Mouse (Mus musculus): Measurements from ENCODE around the gene Grin2d. TPM values are rescaled to one million over a fixed set of nuclear protein-coding genes. Genes with fewer than 3 reads are reported as not detected.

Grin2d gene
- polyA plus RNA-seq, 1 experiment = 2.1 TPM

GRCm38 (mm10) chr7:45919083-45919671 is 41.0 kb upstream of the Grin2d start:
- H3K4me1 ChIP-seq (ENCODE audit: control insufficient read depth, insufficient read depth, low read length) = peaks cover 9% of the 10 kb centered on the region; the same call in 1 of the 2 replicates
- no peak overlapping the region for H3K27ac ChIP-seq (ENCODE audit: insufficient read depth, low read length)
- H3K4me3 ChIP-seq (ENCODE audit: insufficient read depth, low read length) = 0 out of 2 replicates have a peak overlapping the region, but pooled peaks have one; percentile 53
- TF ChIP-seq POLR2A (IDR thresholded peaks at IDR 0.05; ENCODE audit: low read depth, low read length) (no peak), CTCF (IDR thresholded peaks at IDR 0.05; ENCODE audit: borderline replicate concordance, insufficient read depth, low read length) (peak; percentile 70; the same call in 1 of the 2 replicates)

- Histone ChIP-seq H3K4me1 (ENCODE audit: control insufficient read depth, insufficient read depth, low read length) (peaks cover 9% of the 10 kb centered on the region; the same call in 1 of the 2 replicates), H3K27ac (ENCODE audit: insufficient read depth, low read length) (no peak overlapping the region), H3K4me3 (ENCODE audit: insufficient read depth, low read length) (no peak overlapping the region)
- TF ChIP-seq POLR2A (IDR thresholded peaks at IDR 0.05; ENCODE audit: low read depth, low read length) (no peak), CTCF (IDR thresholded peaks at IDR 0.05; ENCODE audit: borderline replicate concordance, insufficient read depth, low read length) (no peak)
Measured at GRCm38 (mm10) chr7:45917926-45918325, 39.7 kb upstream of the Grin2d start.

GRCm38 (mm10) chr7:45917004-45917704 is 39.0 kb upstream of the Grin2d start:
- no peak overlapping the region for H3K4me3 ChIP-seq (ENCODE audit: insufficient read depth, low read length)
- peak overlapping the region; percentile 39 for H3K27ac ChIP-seq (ENCODE audit: insufficient read depth, low read length)
- H3K4me1 ChIP-seq (ENCODE audit: control insufficient read depth, insufficient read depth, low read length) = peaks cover 6% of the 10 kb centered on the region; the same call in 1 of the 2 replicates
- TF ChIP-seq POLR2A (IDR thresholded peaks at IDR 0.05; ENCODE audit: low read depth, low read length) = no peak

DNA sequence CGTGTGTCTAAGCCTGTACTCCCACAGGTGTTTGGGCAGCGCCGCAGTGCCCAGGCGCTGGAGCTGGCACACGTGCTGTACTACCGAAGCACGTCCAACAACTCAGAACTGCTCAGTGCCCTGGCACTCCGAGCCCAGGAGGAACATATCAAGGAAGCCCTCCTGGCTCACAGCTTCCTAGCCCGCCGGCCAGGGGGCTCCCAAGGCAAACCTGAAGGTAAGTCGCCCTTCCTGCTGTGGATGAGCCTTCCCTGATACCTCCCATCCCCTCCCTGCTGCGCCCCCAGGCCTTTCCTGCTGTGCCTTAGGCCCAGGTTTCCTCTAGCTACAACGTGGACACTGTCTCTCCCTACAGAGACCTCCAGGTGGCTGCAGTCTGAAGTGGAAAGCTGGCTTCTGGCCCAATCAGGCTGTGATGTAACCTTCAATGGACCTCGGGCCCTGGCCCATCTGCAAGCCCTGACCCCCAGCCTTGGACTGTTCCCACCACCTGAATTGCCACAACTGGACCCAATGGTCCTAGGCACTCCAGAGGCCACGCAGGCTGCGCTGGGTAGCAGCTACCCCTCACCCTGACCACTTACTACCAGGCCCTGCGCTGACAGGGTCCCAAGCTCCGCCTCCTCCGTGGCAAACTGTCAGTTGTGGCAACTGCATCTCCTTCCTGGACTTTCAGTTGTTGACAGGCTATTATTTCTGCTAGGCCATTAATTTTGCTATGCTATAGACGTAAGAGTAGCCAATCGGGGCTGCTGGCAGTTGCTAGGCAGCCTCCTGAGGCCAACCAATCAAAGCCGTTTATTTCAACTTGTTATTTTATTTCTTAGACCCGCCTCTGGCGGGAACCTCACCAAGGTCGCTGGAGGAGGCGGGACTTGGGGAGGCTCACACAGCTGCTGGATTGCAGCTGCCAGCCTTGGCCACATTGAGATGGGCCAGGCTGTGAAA is 38.2 kb upstream of the Grin2d start:
- no peak overlapping the region; the same call in 1 of the 2 replicates for H3K27ac ChIP-seq (ENCODE audit: insufficient read depth, low read length)
- 0 out of 2 replicates have a peak, but pooled peaks cover 5% of the 10 kb centered on the region for H3K4me1 ChIP-seq (ENCODE audit: control insufficient read depth, insufficient read depth, low read length)
- no peak overlapping the region for H3K4me3 ChIP-seq (ENCODE audit: insufficient read depth, low read length)
- TF ChIP-seq CTCF (IDR thresholded peaks at IDR 0.05; ENCODE audit: borderline replicate concordance, insufficient read depth, low read length) (no peak), POLR2A (IDR thresholded peaks at IDR 0.05; ENCODE audit: low read depth, low read length) (peak; percentile 52)

DNA sequence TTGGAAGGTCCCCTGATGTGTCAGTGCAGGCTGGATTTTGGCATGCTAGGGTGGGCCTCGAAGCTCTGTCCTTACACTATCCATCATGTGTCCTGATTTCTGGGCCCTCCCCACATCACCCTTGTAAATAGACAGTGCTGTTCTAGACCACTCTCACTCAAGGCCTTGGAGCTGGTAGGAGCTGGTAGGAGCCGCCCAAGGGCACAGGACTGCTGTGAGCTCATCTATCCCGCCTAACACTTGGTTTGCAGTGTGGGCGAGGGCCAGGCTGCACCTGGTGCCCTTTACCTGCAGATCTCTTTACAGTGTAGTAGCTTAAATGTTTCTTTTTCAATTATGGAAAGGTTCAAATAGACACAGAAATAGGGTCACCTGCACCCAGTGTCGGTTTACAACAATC is 36.8 kb upstream of the Grin2d start:
- 0 out of 2 replicates have a peak, but pooled peaks cover 5% of the 10 kb centered on the region for H3K4me1 ChIP-seq (ENCODE audit: control insufficient read depth, insufficient read depth, low read length)
- no peak overlapping the region for H3K27ac ChIP-seq (ENCODE audit: insufficient read depth, low read length)
- H3K4me3 ChIP-seq (ENCODE audit: insufficient read depth, low read length) = no peak overlapping the region
- TF ChIP-seq POLR2A (IDR thresholded peaks at IDR 0.05; ENCODE audit: low read depth, low read length) = no peak
- TF ChIP-seq CTCF (IDR thresholded peaks at IDR 0.05; ENCODE audit: borderline replicate concordance, insufficient read depth, low read length) = no peak

GRCm38 (mm10) chr7:45914067-45914466 is 35.9 kb upstream of the Grin2d start:
- Histone ChIP-seq H3K4me3 (ENCODE audit: insufficient read depth, low read length) (no peak overlapping the region), H3K27ac (ENCODE audit: insufficient read depth, low read length) (no peak overlapping the region), H3K4me1 (ENCODE audit: control insufficient read depth, insufficient read depth, low read length) (0 out of 2 replicates have a peak, but pooled peaks cover 5% of the 10 kb centered on the region)
- TF ChIP-seq POLR2A (IDR thresholded peaks at IDR 0.05; ENCODE audit: low read depth, low read length) (no peak), CTCF (IDR thresholded peaks at IDR 0.05; ENCODE audit: borderline replicate concordance, insufficient read depth, low read length) (no peak)

GRCm38 (mm10) chr7:45909145-45909544 is 31.0 kb upstream of the Grin2d start:
- Histone ChIP-seq H3K4me1 (ENCODE audit: control insufficient read depth, insufficient read depth, low read length) (no peaks in the 10 kb centered on the region), H3K27ac (ENCODE audit: insufficient read depth, low read length) (no peak overlapping the region), H3K4me3 (ENCODE audit: insufficient read depth, low read length) (no peak overlapping the region)
- TF ChIP-seq CTCF (IDR thresholded peaks at IDR 0.05; ENCODE audit: borderline replicate concordance, insufficient read depth, low read length) (no peak), POLR2A (IDR thresholded peaks at IDR 0.05; ENCODE audit: low read depth, low read length) (no peak)

DNA sequence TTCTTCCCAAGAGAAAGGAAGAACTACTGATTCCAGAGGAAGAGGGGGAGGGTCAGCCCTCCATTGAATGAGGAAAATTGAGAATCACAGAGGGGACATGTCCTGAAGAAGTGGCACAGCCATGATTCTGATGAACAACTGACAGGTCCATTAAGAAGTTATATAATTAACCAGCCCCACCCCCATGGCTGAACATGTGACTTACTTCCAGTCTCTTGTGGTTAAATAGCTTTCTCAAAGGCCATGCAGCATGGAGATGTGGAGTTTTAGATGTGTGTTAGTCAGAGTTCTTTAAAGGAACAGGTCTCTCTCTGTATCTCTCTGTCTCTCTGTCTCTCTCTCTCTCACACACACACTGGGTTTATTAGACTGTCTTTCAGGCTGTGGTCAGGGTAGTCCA is 30.2 kb upstream of the Grin2d start:
- no peak for TF ChIP-seq CTCF (IDR thresholded peaks at IDR 0.05; ENCODE audit: borderline replicate concordance, insufficient read depth, low read length)
- TF ChIP-seq POLR2A (IDR thresholded peaks at IDR 0.05; ENCODE audit: low read depth, low read length) = no peak
- H3K27ac ChIP-seq (ENCODE audit: insufficient read depth, low read length) = no peak overlapping the region
- H3K4me3 ChIP-seq (ENCODE audit: insufficient read depth, low read length) = no peak overlapping the region
- H3K4me1 ChIP-seq (ENCODE audit: control insufficient read depth, insufficient read depth, low read length) = no peaks in the 10 kb centered on the region

DNA sequence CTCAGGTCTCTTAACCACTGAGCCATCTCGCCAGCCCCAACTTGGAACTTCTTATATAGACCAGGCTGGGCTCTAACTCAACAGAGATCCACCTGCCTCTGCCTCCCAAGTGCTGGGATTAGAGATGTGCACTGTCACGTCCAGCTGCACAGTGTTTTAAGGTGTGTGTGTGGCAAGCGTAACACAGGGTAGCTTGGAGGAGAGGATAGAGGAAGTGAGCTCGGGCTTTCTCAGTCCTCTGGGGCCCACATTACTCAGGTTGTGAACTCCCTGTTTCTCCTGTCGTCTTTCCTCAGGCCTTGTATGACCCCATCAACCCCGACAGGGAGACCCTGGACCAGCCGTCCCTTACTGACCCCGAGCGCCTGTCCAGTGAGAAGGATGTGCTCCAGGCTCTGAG is 28.4 kb upstream of the Grin2d start:
- no peak for TF ChIP-seq CTCF (IDR thresholded peaks at IDR 0.05; ENCODE audit: borderline replicate concordance, insufficient read depth, low read length)
- no peak for TF ChIP-seq POLR2A (IDR thresholded peaks at IDR 0.05; ENCODE audit: low read depth, low read length)
- no peak overlapping the region for H3K27ac ChIP-seq (ENCODE audit: insufficient read depth, low read length)
- no peaks in the 10 kb centered on the region for H3K4me1 ChIP-seq (ENCODE audit: control insufficient read depth, insufficient read depth, low read length)
- H3K4me3 ChIP-seq (ENCODE audit: insufficient read depth, low read length) = no peak overlapping the region
